Mouse (Mus musculus): Measurements from ENCODE around the gene 4430402I18Rik. TPM values are rescaled to one million over a fixed set of nuclear protein-coding genes. Genes with fewer than 3 reads are reported as not detected.

The 4430402I18Rik gene
- total RNA-seq, 1 experiment from 2014 or later = 4.4 TPM

GRCm38 (mm10) chr19:28863626-28864025 lies 104.0 kb downstream of the 4430402I18Rik start:
- no peak for ATAC-seq (replicated peaks; ENCODE audit: insufficient number of reproducible peaks, low FRiP score, low TSS enrichment, poor library complexity, severe bottlenecking)

- ATAC-seq (replicated peaks; ENCODE audit: insufficient number of reproducible peaks, low FRiP score, low TSS enrichment, poor library complexity, severe bottlenecking) = no peak
Observed at GRCm38 (mm10) chr19:28860246-28860645, 107.4 kb downstream of the 4430402I18Rik start.

- ATAC-seq (replicated peaks; ENCODE audit: insufficient number of reproducible peaks, low FRiP score, low TSS enrichment, poor library complexity, severe bottlenecking) = no peak
Observed at GRCm38 (mm10) chr19:28854831-28855230, 112.8 kb downstream of the 4430402I18Rik start.

- ATAC-seq (replicated peaks; ENCODE audit: insufficient number of reproducible peaks, low FRiP score, low TSS enrichment, poor library complexity, severe bottlenecking) = no peak
Observed at GRCm38 (mm10) chr19:28852001-28852400, 115.6 kb downstream of the 4430402I18Rik start.

- no peak for ATAC-seq (replicated peaks; ENCODE audit: insufficient number of reproducible peaks, low FRiP score, low TSS enrichment, poor library complexity, severe bottlenecking)
Observed at GRCm38 (mm10) chr19:28850510-28850909, 117.1 kb downstream of the 4430402I18Rik start.

- no peak for ATAC-seq (replicated peaks; ENCODE audit: insufficient number of reproducible peaks, low FRiP score, low TSS enrichment, poor library complexity, severe bottlenecking)
Observed at GRCm38 (mm10) chr19:28844946-28845710, 122.5 kb downstream of the 4430402I18Rik start.

Other genes with a start within 250 kb of the 4430402I18Rik start
- gene Slc1a1, start 132.8 kb downstream of the 4430402I18Rik start, total RNA-seq (2017) = not detected in 3 replicates
- 6.7 to 12.2 TPM (median 11.9 TPM) in 3 replicates for gene Plpp6, start 3.8 kb downstream of the 4430402I18Rik start, total RNA-seq (2017)
- 41.7 to 93.1 TPM (median 56.3 TPM) in 3 replicates for gene Cdc37l1, start 22.6 kb upstream of the 4430402I18Rik start, total RNA-seq (2017)
- gene Ak3, start 80.2 kb upstream of the 4430402I18Rik start, total RNA-seq (2017) = 25.3 to 47.3 TPM (median 27.9 TPM) in 3 replicates
- gene Rcl1, start 133.6 kb upstream of the 4430402I18Rik start, total RNA-seq (2017) = 11.4 to 15.9 TPM (median 12.8 TPM) in 3 replicates